Mouse (Mus musculus): ENCODE measurements around the gene Gm20388. TPM values are rescaled to one million over a fixed set of nuclear protein-coding genes. Genes with fewer than 3 reads are reported as not detected.

The Gm20388 gene
- polyA plus RNA-seq, 1 experiment from 2014 or later = not detected

DNA sequence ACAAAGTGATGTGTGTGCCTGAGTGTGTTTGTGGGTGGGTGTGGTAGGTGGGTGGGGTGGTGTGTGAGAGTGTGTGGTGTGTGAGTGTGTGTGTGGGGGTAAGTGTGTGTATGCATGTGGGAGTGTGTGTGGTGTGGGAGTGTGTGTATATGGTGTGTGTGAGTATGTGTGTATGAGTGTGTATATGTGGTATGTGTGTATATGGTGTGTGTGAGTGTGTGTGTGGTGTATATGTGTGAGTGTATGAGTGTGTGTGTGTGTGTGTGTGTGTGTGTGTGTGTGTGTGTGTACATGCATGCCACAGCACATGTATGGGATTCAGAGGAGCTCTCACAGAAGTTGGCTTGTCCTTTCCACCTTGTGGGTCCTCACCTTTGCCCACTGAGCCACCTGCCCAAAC is 1936.2 kb downstream of the Gm20388 start:
- Histone ChIP-seq H3K9me3 (ENCODE audit: control insufficient read depth, low read length) (no peaks in the 10 kb centered on the region), H3K36me3 (ENCODE audit: control insufficient read depth, insufficient read depth, low read length) (no peaks in the 10 kb centered on the region), H3K9ac (ENCODE audit: low read length) (no peak overlapping the region), H3K27me3 (ENCODE audit: control insufficient read depth, insufficient read depth, low read depth, low read length) (peaks cover 2% of the 10 kb centered on the region; the same call in 1 of the 2 replicates), H3K4me1 (replicated peaks; ENCODE audit: control insufficient read depth, insufficient read depth, low read length) (peaks cover 8% of the 10 kb centered on the region), H3K4me2 (ENCODE audit: low read depth, low read length) (no peak overlapping the region), H3K27ac (ENCODE audit: low read length) (no peak overlapping the region), H3K4me3 (ENCODE audit: low read length) (no peak overlapping the region)
- no peak for ATAC-seq (ENCODE audit: low read depth)

DNA sequence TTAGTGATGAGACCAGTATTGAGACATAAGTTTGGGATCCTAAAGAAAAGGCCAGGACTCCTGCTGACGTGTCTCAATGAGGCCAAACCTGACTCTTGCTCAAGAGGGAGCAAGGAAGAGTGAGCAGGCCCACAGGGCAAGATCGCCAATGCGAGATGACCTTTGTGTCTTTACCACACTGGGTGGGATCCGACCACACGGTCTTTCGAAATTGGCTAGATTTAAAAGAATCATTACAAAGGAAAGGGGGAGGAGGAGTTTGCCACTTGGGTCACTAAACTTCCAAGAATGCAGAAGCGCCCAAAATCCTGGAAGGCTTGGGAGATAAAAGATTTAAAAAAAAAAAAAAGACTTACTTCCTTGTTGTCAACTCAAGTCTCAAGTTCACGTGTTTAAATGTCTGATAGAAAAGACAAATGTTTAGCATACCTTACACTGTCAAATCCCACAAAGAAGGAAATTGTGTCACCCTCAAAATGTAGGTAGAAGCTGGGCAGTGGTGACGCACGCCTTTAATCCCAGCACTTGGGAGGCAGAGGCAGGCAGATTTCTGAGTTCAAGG is 1936.7 kb downstream of the Gm20388 start:
- H3K9me3 ChIP-seq (ENCODE audit: control insufficient read depth, low read length) = no peaks in the 10 kb centered on the region
- H3K4me2 ChIP-seq (ENCODE audit: low read depth, low read length) = no peak overlapping the region
- no peak overlapping the region for H3K4me3 ChIP-seq (ENCODE audit: low read length)
- WGBS = 65% methylated on average over 10 of the region's 10 CpGs
- peaks cover 2% of the 10 kb centered on the region; the same call in 1 of the 2 replicates for H3K27me3 ChIP-seq (ENCODE audit: control insufficient read depth, insufficient read depth, low read depth, low read length)
- H3K36me3 ChIP-seq (ENCODE audit: control insufficient read depth, insufficient read depth, low read length) = no peaks in the 10 kb centered on the region
- no peak for ATAC-seq (ENCODE audit: low read depth)
- H3K9ac ChIP-seq (ENCODE audit: low read length) = no peak overlapping the region
- H3K4me1 ChIP-seq (replicated peaks; ENCODE audit: control insufficient read depth, insufficient read depth, low read length) = peaks cover 10% of the 10 kb centered on the region
- no peak overlapping the region for H3K27ac ChIP-seq (ENCODE audit: low read length)

DNA sequence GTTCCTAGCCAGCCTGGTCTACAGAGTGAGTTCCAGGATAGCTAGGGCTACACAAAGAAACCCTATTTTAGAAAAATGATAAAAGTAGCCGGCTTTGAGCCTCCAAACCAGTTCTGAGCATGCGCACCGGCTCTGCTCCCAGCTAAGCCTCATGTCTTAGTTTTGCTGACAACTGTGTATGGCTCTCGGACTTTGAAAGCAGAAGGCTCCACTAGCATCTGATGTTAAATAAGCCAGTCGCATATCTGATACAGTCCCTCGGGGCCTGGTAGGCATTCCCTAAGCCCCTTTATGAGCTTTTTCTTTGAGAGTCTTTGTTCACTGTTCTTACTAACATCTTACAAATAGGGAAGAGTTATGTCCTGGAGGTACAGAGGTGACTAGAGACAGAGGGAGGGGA is 1937.3 kb downstream of the Gm20388 start:
- Histone ChIP-seq H3K4me2 (ENCODE audit: low read depth, low read length) (no peak overlapping the region), H3K4me1 (replicated peaks; ENCODE audit: control insufficient read depth, insufficient read depth, low read length) (peaks cover 12% of the 10 kb centered on the region), H3K27ac (ENCODE audit: low read length) (no peak overlapping the region), H3K27me3 (ENCODE audit: control insufficient read depth, insufficient read depth, low read depth, low read length) (peaks cover 2% of the 10 kb centered on the region; the same call in 1 of the 2 replicates), H3K4me3 (ENCODE audit: low read length) (no peak overlapping the region), H3K9ac (ENCODE audit: low read length) (no peak overlapping the region), H3K9me3 (ENCODE audit: control insufficient read depth, low read length) (no peaks in the 10 kb centered on the region), H3K36me3 (ENCODE audit: control insufficient read depth, insufficient read depth, low read length) (no peaks in the 10 kb centered on the region)
- WGBS = 69% methylated on average over 6 of the region's 6 CpGs
- no peak for ATAC-seq (ENCODE audit: low read depth)

DNA sequence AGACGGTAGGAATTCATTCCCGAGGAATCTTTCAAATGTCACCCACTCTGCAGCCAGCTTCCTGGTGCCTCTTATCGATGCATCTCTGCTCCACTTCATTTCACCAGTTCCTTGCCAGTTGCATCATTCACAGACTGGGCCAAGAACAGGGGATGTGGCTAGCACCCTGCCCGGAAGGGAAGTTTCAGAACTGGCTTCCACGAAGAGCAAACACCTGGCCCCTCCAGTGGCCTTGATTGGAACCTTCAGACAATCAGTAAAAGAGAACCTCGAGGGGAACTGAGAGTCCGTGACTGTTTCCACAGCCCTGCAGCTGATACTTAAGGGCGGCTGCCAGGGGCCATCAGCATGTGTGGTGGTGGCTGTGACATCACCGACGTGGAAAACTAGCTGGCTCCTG is 1937.9 kb downstream of the Gm20388 start:
- no peak overlapping the region for H3K4me3 ChIP-seq (ENCODE audit: low read length)
- no peak for ATAC-seq (ENCODE audit: low read depth)
- H3K27ac ChIP-seq (ENCODE audit: low read length) = no peak overlapping the region

DNA sequence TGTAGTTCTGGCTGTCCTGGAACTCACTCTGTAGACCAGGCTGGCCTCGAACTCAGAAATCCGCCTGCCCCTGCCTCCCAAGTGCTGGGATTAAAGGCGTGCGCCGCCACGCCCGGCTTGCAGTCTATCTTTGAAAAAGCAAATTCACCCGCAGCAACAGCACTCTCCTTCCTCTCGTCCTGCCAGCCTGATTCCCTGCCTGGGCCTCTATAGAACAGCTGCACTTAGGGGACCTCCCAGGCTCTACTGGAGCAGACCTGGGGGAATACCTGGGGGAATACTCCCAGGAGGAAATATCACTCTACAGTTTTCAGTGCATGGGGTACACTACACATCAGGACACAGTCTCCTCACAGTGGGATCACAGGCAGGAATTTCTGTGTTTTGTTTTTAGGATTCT is 1938.7 kb downstream of the Gm20388 start:
- Histone ChIP-seq H3K9ac (ENCODE audit: low read length) (no peak overlapping the region), H3K27ac (ENCODE audit: low read length) (no peak overlapping the region), H3K27me3 (ENCODE audit: control insufficient read depth, insufficient read depth, low read depth, low read length) (peaks cover 2% of the 10 kb centered on the region; the same call in 1 of the 2 replicates), H3K36me3 (ENCODE audit: control insufficient read depth, insufficient read depth, low read length) (no peaks in the 10 kb centered on the region), H3K4me3 (ENCODE audit: low read length) (no peak overlapping the region), H3K4me2 (ENCODE audit: low read depth, low read length) (no peak overlapping the region), H3K9me3 (ENCODE audit: control insufficient read depth, low read length) (no peaks in the 10 kb centered on the region), H3K4me1 (replicated peaks; ENCODE audit: control insufficient read depth, insufficient read depth, low read length) (peaks cover 12% of the 10 kb centered on the region)
- no peak for ATAC-seq (ENCODE audit: low read depth)
- WGBS = 65% methylated on average over 9 of the region's 9 CpGs

More for the DNA sequence above, 1937.9 kb downstream of the Gm20388 start:
- Histone ChIP-seq H3K4me1 (replicated peaks; ENCODE audit: control insufficient read depth, insufficient read depth, low read length) (peaks cover 12% of the 10 kb centered on the region), H3K9ac (ENCODE audit: low read length) (no peak overlapping the region), H3K36me3 (ENCODE audit: control insufficient read depth, insufficient read depth, low read length) (no peaks in the 10 kb centered on the region), H3K9me3 (ENCODE audit: control insufficient read depth, low read length) (no peaks in the 10 kb centered on the region), H3K4me2 (ENCODE audit: low read depth, low read length) (no peak overlapping the region), H3K27me3 (ENCODE audit: control insufficient read depth, insufficient read depth, low read depth, low read length) (peaks cover 2% of the 10 kb centered on the region; the same call in 1 of the 2 replicates)
- WGBS = 45% methylated on average over 10 of the region's 10 CpGs

DNA sequence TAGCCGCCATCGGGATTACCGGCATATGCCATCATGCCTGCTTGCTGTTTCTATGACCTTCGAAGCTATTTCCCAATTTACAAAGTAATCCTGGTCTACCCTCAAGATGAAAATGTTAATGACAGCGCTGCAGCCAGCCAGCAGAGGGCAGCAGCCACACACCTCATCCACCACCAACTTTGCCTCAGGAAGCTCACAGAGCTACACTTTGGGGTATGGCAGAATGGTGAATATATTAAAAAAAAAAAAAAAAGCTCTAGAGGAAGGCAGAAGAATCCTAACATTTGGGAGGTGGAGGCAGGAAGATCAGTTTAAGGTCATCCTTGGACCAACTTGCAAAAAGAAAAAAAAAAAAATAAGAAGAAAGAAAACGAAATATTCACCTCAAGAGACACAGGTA is 1939.4 kb downstream of the Gm20388 start:
- ATAC-seq (ENCODE audit: low read depth) = no peak
- Histone ChIP-seq H3K4me3 (ENCODE audit: low read length) (no peak overlapping the region), H3K4me1 (replicated peaks; ENCODE audit: control insufficient read depth, insufficient read depth, low read length) (peaks cover 12% of the 10 kb centered on the region), H3K9me3 (ENCODE audit: control insufficient read depth, low read length) (no peaks in the 10 kb centered on the region), H3K36me3 (ENCODE audit: control insufficient read depth, insufficient read depth, low read length) (no peaks in the 10 kb centered on the region), H3K27me3 (ENCODE audit: control insufficient read depth, insufficient read depth, low read depth, low read length) (peaks cover 2% of the 10 kb centered on the region; the same call in 1 of the 2 replicates), H3K4me2 (ENCODE audit: low read depth, low read length) (no peak overlapping the region), H3K9ac (ENCODE audit: low read length) (no peak overlapping the region), H3K27ac (ENCODE audit: low read length) (no peak overlapping the region)
- WGBS = 14% methylated on average over 6 of the region's 6 CpGs

DNA sequence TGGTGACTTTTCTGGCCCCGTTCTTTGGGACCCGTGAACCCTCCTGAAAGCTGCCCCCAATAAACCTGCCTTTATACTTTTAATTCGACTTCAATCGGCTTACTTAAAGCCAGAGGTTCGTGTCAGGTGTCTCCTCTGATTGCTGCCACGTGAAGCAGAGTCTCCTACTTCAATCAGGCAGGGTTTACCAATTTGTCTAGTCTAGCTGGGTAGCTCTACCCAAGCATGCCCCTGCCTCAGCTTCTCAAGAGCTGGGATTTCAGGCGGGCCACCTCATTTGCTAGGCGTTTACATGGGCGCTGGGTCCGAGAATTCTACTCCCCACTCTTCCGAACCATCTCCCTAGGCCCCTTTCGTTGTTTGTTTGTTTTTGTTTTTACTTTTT is 1939.8 kb downstream of the Gm20388 start:
- Histone ChIP-seq H3K4me3 (ENCODE audit: low read length) (no peak overlapping the region), H3K4me2 (ENCODE audit: low read depth, low read length) (peak overlapping the region; percentile 64), H3K9ac (ENCODE audit: low read length) (no peak overlapping the region; the same call in 1 of the 2 replicates), H3K4me1 (replicated peaks; ENCODE audit: control insufficient read depth, insufficient read depth, low read length) (peaks cover 12% of the 10 kb centered on the region), H3K36me3 (ENCODE audit: control insufficient read depth, insufficient read depth, low read length) (no peaks in the 10 kb centered on the region), H3K27me3 (ENCODE audit: control insufficient read depth, insufficient read depth, low read depth, low read length) (peaks cover 2% of the 10 kb centered on the region; the same call in 1 of the 2 replicates), H3K9me3 (ENCODE audit: control insufficient read depth, low read length) (no peaks in the 10 kb centered on the region), H3K27ac (ENCODE audit: low read length) (no peak overlapping the region)
- WGBS = 37% methylated on average over 12 of the region's 12 CpGs
- ATAC-seq (ENCODE audit: low read depth) = no peak

DNA sequence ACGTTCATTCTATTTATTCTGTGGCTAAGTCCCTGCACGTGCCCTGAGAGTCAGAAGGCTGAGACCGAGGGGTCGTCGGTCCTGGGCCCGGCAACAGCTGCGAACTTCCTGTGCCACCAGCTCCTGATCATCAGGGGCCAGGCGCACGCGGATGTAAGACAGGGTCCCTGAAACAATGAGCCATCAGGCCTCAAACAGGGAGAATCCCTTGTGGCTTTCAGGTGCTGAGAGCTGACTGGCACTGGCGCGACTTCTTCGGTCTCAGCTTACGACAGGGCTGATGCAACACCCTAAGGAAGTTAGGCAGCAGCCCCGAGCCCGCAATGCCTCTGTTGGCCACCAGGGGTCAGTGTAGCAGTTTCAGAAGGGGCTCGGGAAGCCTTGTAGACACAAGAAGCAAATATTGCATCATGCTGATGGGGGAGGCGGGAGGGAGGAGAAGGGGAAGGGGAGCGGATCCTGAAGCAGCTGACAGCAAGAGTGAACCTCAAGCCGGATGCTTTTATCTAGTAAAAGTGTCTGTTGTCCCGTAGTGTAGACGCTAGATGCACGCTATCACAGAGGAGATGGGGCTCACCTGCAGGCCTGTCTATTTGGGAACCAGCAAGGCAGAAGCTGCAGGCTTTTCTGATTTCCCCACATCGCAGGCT is 1940.3 kb downstream of the Gm20388 start:
- under 1% methylated on average over 24 of the region's 24 CpGs for WGBS
- H3K27ac ChIP-seq (ENCODE audit: low read length) = no peak overlapping the region
- H3K36me3 ChIP-seq (ENCODE audit: control insufficient read depth, insufficient read depth, low read length) = no peaks in the 10 kb centered on the region
- peaks cover 2% of the 10 kb centered on the region; the same call in 1 of the 2 replicates for H3K27me3 ChIP-seq (ENCODE audit: control insufficient read depth, insufficient read depth, low read depth, low read length)
- H3K4me2 ChIP-seq (ENCODE audit: low read depth, low read length) = peak overlapping the region; percentile 64
- H3K4me3 ChIP-seq (ENCODE audit: low read length) = peak overlapping the region; percentile 31
- H3K4me1 ChIP-seq (replicated peaks; ENCODE audit: control insufficient read depth, insufficient read depth, low read length) = peaks cover 12% of the 10 kb centered on the region
- no peaks in the 10 kb centered on the region for H3K9me3 ChIP-seq (ENCODE audit: control insufficient read depth, low read length)
- H3K9ac ChIP-seq (ENCODE audit: low read length) = peak overlapping the region; percentile 58
- ATAC-seq (ENCODE audit: low read depth) = peak; percentile 90

DNA sequence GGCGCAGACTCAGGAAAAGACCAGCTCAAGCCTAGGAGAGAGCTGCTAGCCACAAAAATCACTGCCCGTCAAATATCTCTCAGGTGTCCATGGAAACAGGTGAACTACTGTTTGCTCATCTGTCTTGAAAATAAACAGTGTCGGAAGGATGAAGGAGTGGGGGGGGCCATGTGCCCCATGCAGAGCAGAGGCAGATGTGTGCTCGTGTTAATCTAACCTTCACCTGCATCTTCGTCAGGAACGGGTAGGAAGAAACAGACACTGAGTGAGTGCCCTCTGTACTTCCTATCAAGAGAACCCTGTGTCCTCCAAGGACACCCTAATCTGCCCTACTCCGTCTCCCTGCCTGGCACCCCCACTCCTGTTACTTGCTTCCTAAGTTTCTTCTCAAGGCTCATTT is 1941.1 kb downstream of the Gm20388 start:
- Histone ChIP-seq H3K9me3 (ENCODE audit: control insufficient read depth, low read length) (no peaks in the 10 kb centered on the region), H3K4me3 (ENCODE audit: low read length) (no peak overlapping the region), H3K27ac (ENCODE audit: low read length) (no peak overlapping the region), H3K4me2 (ENCODE audit: low read depth, low read length) (peak overlapping the region; percentile 64; the same call in 1 of the 2 replicates), H3K4me1 (replicated peaks; ENCODE audit: control insufficient read depth, insufficient read depth, low read length) (peaks cover 12% of the 10 kb centered on the region), H3K27me3 (ENCODE audit: control insufficient read depth, insufficient read depth, low read depth, low read length) (peaks cover 2% of the 10 kb centered on the region; the same call in 1 of the 2 replicates), H3K9ac (ENCODE audit: low read length) (no peak overlapping the region), H3K36me3 (ENCODE audit: control insufficient read depth, insufficient read depth, low read length) (no peaks in the 10 kb centered on the region)
- WGBS = 34% methylated on average over 7 of the region's 7 CpGs
- ATAC-seq (ENCODE audit: low read depth) = 0 out of 2 replicates have a peak, but pooled peaks have one; percentile 6
